Mouse (Mus musculus) erythroblast, embryonic 14.5 days (primary cell): Measurements from ENCODE around the gene Lypla2.

Experiments used
- GATA1 ChIP-seq: IDR thresholded peaks from 2 replicates; pipeline ENCODE4 v1.6.1; 2012; ENCODE audit warnings: low read length, inconsistent platforms, mixed read lengths
- TAL1 ChIP-seq: IDR thresholded peaks from 3 replicates; pipeline ENCODE4 v1.6.1; 2012; ENCODE audit warnings: low read length, inconsistent platforms, mixed read lengths

GRCm38 (mm10) chr4:135985193-135985592 is 12.8 kb upstream of the Lypla2 start:
- peak; percentile 89 for TF ChIP-seq GATA1
- TF ChIP-seq TAL1, result peak; percentile 70
